Mouse (Mus musculus) central nervous system, embryonic 11.5 days (tissue): ENCODE results near the gene Uck2. TPM values are rescaled to one million over a fixed set of nuclear protein-coding genes. Genes with fewer than 3 reads are reported as not detected.

Experiments
- polyA plus RNA-seq: library from polyadenylated mRNA; depleted of rRNA; stranded (reverse); fragments of >200 nt; gene quantifications from 2 replicates; pipeline ENCODE4 v1.2.3, GENCODE M21; 2012; rRNA removed

The Uck2 gene
- 65.0 and 67.5 TPM in 2 replicates for polyA plus RNA-seq

GRCm38 (mm10) chr1:167285320-167285355, at the start of gene Uck2:
Gene Uck2 (minus strand): TSS chr1:167285320.

GRCm38 (mm10) chr1:167308261-167309054, 23.3 kb upstream of the Uck2 start, which contains the start of gene Tmco1:
Gene Tmco1 (plus strand): TSS chr1:167308378.

Other genes with a start within 250 kb of the Uck2 start
- gene Tmco1, start 23.1 kb upstream of the Uck2 start, polyA plus RNA-seq, result 28.8 and 63.3 TPM in 2 replicates
- 28.4 and 29.1 TPM in 2 replicates for gene Aldh9a1, start 64.7 kb upstream of the Uck2 start, polyA plus RNA-seq
- gene Mgst3, start 108.5 kb upstream of the Uck2 start, polyA plus RNA-seq, result 30.5 and 70.8 TPM in 2 replicates
- not detected in 2 replicates for gene Lrrc52, start 181.5 kb upstream of the Uck2 start, polyA plus RNA-seq